Mouse (Mus musculus): ENCODE results near the gene Fbxl15.

Gene Fbxl15

DNA sequence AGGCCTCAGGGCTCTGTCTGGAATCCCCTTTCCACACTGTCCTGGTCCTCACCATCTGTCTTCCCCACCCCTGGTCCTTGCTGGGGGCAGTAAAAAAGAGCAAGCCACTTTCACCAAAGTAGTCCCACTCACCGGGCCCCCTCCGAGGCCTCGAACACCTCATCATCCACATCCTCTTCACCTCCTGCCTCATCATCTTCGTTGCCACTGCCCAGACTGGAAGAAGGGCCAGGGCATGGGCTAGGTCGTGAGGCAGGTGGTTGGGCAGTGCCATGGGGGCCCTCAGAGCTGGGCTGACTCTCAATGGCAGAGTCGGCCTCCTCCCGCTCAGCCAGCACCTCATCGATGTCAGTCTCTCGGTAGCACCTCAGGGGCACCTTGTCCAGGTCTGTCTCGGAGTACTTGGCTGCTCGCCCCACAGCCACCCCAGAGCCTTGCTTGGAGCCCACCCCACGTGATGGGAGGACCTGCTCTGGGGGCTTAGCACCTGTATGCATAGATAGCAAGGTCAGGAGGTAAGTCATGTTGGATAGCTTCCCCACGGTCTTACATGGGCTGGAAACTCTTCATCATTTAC lies 4.9 kb upstream of the Fbxl15 start:
- in situ Hi-C loops (cut with MboI) = no loop called here

DNA sequence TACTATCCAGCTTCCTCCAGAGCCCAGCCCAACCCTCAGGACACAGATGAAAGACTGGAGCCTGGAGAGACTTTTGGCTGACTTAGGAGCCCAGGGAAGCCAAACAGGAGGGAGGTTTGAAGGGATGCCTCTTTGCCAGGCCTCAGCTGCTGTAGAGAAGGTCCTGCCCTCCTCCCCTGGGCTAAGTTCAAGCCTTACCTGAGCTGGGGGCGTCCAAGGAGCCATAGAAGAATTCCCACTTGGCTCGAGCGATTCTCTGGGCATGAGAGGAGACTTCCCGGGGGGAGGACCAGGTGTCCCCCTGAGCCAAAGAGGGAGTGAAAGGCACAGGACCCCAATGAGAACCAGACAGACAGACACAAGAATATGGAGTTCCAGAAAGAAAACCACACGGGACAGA lies 4.3 kb upstream of the Fbxl15 start:
- in situ Hi-C loops (cut with MboI) = no loop called here

DNA sequence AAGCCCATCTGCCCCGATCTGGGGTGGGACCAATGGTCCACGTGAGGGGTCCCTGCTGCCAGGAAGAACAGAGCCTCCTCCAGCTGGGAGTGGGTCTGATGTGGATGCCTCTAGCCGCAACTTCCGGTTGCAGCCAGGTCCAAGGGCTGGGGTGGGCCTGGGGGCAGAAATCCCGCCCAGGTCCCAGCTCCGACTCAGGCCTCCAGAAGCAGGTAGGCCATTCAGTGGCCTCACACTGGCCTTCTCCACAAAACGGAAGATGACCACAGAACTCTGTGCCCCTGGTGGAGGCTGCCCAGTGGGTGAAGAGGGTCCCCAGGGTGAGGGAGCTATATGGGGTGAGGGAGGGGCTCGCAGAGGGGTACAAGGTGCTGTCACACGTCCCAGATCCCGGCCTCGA lies 3.6 kb upstream of the Fbxl15 start:
- in situ Hi-C loops (cut with MboI) = no loop called here

DNA sequence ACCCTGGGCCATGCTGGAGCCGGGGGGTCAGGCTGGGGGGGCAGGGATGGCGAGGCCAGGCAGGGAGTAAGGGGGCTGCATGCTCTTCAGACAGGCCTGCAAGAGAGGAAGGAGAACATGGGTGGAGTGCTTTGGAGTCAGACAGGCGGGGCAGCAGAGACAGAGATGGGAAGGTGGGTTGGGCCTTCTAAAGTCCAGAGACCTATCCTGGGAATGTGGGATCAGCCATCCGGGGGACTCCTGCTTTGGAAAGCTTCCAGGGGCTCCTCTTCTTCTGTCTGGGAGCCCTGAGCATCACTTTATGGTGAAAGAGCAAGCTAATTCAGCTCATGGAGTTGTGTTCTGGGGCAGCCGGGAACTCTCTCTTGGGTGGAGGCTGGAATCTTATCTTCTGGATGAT lies 3.1 kb upstream of the Fbxl15 start:
- in situ Hi-C loops (cut with MboI) = no loop called here

DNA sequence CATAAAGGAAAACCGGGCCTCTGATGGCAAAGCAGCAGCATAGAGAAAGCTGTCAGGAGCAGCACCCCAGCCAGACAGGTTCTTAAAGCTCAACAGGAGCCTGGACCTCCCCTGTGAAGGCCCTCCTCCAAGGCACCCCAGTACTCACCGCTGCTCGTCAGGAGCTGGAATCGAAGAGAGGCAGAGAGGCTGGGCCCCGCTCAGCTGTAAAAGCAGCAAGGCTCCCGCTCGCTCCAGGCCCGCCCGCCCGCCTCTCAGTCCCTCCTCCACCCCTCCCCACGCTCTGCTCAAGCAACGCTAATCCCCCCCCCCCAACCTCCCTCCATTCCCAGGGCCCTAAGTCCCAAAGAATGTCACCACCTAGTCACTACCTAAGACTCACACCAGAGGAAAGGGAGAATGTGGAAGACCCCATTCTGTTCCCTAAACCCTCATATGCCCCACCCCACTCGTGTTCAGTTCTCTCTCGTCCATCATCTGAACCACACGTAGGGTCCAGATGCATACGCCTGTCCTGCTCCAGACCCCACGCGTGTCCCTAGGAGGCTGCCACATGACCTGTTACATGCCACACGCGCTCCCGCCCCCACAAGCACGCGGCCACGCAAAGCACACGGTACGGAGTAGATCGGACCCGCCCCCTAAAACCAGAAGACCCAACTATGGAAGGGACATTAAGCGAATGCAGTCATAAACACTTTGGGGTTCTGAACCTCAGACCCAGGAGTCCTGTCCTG lies 1.8 kb upstream of the Fbxl15 start:
- in situ Hi-C loops (cut with MboI) = no loop called here

DNA sequence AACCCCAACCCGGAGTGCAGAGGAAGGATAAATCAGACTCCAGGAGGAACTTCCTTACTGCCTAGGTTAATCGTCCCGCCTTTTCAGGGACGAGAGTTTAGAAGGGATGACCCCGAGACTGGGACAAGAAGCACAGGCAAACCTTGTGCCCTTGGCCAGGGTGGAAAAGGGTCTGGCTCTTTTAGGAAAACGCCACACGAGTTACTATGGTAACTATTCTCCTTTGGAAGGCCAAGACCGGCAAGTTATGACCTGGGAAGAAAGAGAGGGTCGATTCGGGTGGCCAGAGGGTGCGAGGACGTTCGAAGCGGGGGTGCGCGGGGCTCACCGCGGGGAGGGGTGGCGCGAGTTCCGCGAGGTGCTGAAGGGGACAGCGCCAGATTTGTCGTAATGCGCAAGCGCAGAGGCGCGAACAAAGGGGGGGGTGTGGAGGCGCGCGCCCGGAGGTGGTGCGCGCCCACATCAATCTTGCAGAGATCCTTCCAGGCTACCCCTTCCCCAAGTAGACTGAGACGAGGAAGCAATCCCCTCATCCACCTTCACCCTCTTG lies 1.2 kb upstream of the Fbxl15 start, which contains the start of gene Psd:
TSS of gene Psd (minus strand) at position 401 of the 550 bp plus-strand sequence.
- in situ Hi-C loops (cut with MboI) = no loop called here

DNA sequence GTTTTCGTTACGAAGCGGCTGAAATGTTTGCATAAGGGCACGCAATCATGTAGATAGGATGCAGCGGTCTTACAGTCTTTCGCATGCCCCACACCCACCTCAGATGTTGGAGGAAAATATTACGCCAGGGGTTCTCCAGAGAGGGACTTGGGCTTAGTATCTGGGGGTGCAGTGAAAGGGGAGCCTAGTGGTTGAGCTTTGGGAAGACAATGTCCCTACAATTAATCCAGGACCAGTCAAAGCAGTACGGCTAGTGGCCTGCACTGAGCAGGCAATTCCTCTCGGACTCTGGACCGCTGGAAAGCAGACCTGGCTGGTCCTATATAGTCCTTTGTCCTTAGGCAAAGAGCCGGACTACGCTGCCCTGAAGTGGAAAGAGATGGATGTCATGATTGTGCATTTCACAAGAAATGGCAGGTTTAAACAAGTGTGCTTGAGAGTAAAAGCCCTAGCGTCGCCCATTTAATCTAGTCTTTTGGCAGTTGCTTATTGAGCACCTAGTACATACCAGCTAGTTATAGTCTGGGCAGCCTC lies 386 bp upstream of the Fbxl15 start:
- in situ Hi-C loops (cut with MboI) = no loop called here

DNA sequence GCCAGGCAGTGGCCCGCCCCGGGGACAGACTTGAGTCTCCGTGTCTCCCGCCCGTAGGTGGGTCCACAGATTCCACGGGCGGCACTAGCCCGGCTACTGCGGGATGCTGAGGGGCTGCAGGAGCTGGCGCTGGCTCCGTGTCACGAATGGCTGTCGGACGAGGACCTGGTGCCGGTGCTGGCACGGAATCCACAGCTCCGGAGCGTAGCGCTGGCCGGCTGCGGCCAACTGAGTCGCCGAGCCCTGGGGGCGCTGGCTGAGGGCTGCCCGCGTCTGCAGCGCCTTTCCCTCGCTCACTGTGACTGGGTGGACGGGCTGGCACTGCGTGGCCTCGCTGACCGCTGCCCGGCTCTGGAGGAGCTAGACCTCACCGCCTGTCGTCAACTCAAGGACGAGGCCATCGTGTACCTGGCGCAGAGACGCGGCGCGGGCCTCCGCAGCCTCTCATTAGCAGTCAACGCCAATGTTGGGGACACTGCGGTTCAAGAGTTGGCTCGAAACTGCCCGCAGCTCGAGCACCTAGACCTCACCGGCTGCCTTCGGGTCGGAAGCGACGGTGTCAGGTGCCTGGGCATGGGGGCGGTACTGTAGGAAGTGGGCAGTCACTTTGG lies 1.2 kb downstream of the Fbxl15 start:
- in situ Hi-C loops (cut with MboI) = no loop called here

DNA sequence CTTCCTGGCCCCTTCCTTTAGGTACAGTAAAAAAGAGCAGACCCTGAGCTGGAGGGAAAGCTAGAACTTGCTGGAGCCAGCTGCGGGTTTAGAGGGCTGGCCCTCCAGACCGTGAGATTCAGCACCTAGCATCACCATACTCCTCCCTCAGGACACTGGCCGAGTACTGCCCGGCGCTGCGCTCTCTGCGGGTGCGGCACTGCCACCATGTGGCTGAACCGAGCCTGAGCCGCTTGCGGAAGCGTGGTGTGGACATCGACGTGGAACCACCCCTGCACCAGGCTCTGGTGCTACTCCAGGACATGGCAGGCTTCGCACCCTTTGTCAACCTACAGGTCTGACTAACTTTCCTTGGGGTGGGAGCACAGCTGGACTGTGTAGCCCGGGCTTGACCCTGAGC lies 2.0 kb downstream of the Fbxl15 start:
- in situ Hi-C loops (cut with MboI) = no loop called here

DNA sequence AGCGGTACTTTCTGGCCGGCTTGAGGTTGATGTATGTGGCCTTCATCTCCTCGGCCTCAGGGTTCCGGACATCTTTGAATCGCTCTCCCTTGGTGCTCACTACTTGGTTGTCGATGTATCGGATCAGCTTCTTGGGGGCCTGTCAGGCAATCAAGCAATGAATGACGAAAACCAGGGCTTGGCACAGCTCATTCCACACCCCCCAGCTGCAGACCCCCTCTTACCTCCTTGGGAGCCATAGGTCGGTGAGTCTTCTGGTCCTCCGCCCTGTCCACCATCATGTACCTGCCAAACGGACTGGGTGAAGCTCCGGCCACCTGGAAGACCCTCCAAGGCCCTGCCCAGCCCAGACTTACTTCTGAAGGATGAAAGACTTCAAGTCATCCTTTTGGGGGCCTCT lies 2.7 kb downstream of the Fbxl15 start:
- in situ Hi-C loops (cut with MboI) = no loop called here

DNA sequence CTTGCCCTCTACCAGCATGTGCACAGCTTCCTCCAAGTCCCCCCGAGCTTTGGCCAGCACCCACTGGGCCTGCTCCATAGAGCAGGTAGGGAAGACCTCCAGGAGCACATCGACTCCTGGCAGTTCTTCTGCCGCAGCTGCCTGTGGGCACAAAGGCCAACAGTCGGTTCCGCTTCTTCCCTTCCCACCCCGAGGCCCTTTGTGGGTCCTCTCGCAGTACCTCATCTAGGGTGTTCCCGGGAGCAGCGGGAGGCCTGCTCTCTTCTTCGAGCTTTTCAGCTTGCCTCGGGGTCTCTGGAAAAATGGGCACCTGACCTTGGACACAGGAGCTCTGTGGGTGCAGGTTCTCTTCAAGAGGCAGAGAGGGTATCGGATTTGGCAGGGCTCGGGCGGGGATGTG lies 3.3 kb downstream of the Fbxl15 start:
- in situ Hi-C loops (cut with MboI) = no loop called here

DNA sequence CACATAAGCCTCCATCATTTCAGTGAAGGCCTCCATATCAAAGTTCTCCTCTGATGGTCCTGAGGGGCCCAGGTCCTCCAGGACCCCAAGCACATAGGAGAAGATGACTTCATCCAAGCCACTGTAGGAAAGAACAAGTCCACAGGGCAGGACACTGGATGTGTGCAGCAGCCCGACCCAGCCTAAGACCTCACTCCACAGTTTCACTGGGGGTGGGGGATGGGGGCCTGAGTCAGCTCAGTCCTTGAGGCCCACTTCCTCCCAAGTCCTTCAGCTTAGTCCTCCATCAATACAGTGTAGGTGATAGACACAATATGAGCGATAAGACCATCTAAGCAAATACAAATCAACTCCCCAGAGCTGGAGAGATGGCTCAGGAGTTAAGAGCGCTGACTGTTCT lies 4.0 kb downstream of the Fbxl15 start:
- in situ Hi-C loops (cut with MboI) = no loop called here

DNA sequence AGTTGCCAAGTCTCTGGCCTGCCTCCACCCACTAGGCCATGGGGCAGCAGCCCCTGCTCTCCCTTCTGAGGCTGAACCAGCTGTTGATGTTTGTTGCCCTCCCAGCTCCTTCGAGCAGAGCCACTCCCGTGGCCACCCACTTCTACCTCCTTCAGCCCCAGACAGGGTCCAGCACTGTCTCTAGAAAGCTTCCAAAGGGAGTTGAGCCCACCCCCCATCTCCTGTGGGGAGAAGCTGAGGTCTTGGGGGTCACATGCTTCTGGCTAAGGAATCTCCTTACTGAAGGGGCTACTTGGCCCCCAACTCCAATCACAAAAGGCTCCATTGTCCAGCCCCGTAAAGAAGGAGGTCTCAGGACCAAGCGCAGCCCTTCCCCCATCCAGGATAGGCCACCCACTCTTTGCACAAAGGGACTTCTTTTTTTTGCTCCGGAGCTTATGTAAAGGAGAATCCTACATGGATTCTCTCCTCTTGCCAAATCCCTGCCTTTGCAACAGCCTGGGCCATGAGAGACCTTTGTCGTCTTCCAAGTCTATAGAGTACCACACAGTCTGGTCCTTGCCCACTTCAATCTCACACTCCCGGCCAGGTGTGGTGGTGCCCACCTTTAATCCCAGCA lies 4.8 kb downstream of the Fbxl15 start:
- in situ Hi-C loops (cut with MboI) = no loop called here

DNA sequence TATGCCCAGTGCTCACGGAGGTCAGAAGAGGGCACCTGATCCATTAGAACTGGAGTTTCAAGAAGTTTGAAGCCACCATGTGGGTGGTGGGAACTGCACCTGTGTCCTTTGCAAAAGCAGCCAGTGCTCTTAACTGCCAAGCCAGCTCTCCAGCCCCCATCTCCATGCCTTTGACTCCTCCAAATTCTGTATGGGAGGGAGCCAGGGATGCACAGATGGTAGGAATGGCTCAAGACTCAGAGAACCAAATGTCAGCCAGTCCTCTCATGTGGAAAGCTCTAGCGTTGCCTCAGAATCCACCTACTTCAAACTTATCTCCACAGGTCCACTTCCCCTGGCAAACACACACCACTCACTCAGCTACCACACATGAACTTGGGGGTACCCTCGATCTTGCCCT lies 5.9 kb downstream of the Fbxl15 start:
- in situ Hi-C loops (cut with MboI) = no loop called here

DNA sequence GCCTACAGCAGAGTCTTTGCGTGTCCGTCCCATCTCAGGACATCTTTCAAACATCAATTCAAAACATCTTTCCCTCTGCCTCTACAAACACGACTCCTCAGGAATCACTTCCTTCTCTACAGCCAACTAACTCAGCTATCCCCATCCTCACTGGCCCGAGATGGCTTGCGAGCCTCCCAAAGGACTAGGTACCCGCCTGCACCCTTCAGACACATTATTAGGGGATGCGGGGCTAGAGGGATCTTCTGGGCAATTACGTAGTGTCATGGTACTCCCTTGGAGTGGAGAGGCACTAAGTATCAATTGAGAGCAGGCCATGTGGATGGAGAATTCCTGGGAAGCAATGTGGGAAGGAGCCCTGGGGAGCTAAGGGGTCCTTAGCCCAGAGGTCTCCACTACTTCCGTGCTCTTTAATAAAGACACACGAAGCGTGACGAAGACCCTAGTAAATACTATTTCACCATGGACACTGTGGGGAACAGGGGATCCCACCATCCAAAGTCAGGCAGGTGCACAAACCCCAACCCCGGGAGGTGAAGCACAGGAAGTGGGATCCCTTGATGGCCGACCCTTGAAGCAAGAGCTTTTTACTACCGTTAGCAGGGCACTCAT lies 9.8 kb downstream of the Fbxl15 start:
- in situ Hi-C loops (cut with MboI) = no loop called here

DNA sequence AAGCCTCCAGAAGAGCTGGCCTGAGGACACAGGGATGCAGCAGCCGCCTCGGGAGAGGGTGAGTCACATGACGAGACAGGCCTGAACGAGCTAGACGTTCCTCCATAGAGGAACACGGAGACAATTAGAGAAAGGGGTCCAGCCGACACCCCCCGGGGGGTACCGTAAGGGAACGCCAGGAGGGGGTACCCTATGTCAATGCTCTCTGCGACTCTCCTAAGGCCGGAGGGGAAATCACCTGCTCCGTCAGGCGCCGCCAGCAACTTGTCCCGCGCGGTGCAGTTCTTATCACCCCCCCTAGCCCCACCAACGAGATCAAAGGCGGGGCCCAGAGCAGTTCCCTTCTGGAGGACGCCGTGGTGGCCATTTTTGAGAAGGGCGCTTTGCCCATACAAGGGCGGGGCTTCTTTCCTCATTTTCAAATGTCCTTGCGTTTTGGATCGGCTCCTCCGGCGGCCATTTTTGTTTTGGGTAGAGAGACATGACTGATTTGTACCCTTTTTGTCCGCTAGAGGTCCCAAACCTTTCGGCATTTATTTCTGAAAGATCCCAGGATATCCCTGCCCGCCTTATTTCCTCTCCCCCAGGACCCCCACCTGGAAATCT lies 10.4 kb downstream of the Fbxl15 start, which contains the start of gene Cuedc2:
TSS of gene Cuedc2 (minus strand) at position 372 of the 606 bp plus-strand sequence.
- in situ Hi-C loops (cut with MboI) = no loop called here

DNA sequence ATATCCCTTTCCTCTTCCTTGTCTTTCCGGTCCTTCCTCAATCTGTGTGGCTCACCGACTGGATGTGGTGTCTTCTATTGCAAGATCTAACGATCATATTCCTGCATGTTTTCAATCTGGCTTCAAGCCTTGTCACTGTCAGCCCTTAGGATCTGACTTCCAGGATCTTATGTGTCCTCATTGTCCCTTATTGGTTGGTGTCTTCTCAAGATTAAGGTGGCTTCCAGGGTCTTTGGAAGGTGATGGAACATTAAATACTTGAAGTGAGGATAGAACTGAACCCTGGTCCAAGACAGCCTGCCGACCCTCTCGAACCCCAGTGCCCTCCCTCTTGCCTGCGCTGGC lies 10.9 kb downstream of the Fbxl15 start:
- in situ Hi-C loops (cut with MboI) = no loop called here

DNA sequence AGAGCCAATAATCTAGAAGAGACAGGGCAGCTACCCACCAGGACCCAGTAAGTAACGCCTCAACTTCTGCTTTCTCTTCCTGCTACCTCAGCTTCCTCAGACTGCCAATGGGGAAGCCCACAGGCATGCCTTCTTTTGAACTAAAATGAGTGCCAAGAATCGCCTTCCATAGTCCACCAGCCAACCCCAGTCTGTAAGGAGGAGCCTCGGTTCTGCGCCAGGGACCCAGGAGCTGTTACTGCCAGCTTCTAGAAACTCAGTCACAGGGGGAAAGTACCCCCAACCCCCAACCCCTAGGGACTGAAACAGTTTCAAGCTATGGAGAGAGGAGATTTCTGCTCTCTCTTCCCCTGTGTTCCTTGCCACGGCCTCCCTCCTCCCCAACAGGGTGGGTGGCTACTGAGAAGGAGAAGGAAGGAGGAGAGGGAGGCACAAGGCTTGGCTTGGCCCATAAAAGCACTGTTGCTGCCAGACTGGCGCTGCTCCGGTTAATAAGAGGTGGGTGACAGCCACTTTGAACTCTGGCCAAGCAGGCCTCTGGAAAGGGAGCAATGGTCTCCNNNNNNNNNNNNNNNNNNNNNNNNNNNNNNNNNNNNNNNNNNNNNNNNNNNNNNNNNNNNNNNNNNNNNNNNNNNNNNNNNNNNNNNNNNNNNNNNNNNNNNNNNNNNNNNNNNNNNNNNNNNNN lies 11.4 kb downstream of the Fbxl15 start:
- in situ Hi-C loops (cut with MboI) = no loop called here

DNA sequence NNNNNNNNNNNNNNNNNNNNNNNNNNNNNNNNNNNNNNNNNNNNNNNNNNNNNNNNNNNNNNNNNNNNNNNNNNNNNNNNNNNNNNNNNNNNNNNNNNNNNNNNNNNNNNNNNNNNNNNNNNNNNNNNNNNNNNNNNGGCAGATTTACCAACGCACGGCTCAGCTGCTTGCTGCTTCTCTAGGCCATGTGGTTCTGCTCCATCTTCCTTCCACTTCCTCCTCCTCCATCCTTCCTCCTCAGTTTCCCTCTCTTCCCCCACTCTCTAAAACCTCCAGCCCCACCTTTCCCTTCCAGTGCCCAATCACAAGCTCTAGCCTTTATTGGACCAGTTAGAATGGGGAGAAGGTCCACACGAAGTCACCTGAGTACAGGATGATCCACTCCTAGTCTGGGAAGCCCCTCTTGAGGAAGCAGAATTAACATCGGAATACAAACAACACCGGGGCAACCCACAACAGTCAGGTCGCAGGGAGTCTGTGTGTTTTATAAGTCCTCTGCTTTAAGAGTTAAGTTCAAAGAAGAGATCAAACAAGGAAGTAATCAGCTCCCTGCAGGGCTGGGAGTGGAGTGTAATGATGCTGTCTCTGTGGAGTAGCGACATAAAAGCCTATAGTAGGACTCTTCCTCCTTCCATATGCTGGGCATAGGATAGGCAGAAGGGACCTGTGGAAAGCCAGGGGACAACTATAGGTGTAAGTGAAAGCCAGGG lies 16.9 kb downstream of the Fbxl15 start:
- in situ Hi-C loops (cut with MboI) = no loop called here

DNA sequence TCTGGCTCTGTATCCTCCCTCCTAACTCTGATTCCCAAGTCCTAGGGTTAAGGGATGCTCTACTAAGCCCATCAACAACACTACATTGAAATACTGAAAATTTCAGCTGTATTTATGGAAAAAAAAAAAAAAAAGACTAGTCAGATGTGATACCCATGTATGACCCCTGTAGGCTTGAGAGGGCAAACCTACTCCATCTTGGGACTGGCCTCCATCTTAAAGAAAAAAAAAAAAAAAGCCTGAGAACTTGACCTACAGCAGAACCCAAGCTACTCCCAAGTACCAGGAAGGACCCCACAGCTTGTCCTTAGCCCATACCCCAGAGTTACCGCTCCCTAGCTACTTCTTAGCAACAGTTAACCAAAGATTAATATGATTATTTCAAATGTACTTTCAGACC lies 19.2 kb downstream of the Fbxl15 start:
- in situ Hi-C loops (cut with MboI) = no loop called here
